Mouse (Mus musculus) ES-Bruce4 (cell line): Measurements from ENCODE around the gene Gm21954.

ENCODE experiments used
- CTCF ChIP-seq: IDR thresholded peaks from one replicate; pipeline ENCODE4 v1.8.1; 2011; ENCODE audit warnings: low read depth, low read length
- EP300 ChIP-seq: IDR thresholded peaks from 2 replicates; pipeline ENCODE4 v1.6.1; 2011; ENCODE audit warnings: low read depth, low read length; ENCODE audit not compliant: insufficient read depth

DNA sequence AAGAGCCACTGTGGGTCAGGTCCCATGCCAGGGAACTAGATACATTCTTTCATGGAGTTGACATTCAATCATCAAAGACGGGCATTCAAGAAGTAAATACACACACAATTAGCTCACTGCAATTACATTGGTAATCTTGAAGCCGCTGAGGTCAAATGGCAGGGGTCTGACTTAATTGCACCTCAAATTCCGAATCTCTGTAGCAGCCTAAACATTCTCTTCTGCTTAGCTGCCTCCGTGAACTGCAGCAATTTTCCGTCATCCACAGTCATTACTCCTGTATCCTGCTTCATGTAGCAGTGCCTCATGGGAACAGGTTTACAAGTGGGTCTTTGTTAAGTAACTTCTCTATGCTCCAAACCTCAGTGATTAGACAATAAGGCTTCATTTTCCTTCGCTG, 20.0 kb upstream of the Gm21954 start:
- TF ChIP-seq CTCF: no peak
- no peak for TF ChIP-seq EP300
